In genomic region chr5:75941775-75942580, GRCm38 (mm10) we compare ENCODE assay signal across 18 mouse cellular contexts. TPM values are rescaled to one million over a fixed set of nuclear protein-coding genes. Genes with fewer than 3 reads are reported as not detected.
DNase-seq lines count a peak whose midpoint lies in the region; ATAC-seq and TF ChIP-seq lines count a peak whose summit lies in the region.
"Had no signal": no experiment of that assay in that cellular context is flagged by ENCODE, and none has a peak within 500 bp of the region (broad histone marks: within the 10 kb centered on the region; RNA-seq: fewer than 3 reads in every experiment).

No protein-coding gene starts in this region.

- TF ChIP-seq EP300 in lung, postnatal 0 days (IDR thresholded peaks at IDR 0.05), result peak; percentile 43

- H3K4me2 ChIP-seq in heart, embryonic 15.5 days, result no peak overlapping the region
- H3K4me2 ChIP-seq in lung, postnatal 0 days (replicated peaks; ENCODE audit: low read depth, low read length), result no peak overlapping the region
- H3K4me2 ChIP-seq in liver, embryonic 12.5 days, result no peak overlapping the region
- H3K4me2 ChIP-seq: embryonic facial prominence, embryonic 13.5 days; hindbrain, embryonic 12.5 days; limb, embryonic 13.5 days had no signal

- TF ChIP-seq CTCF in lung, postnatal 0 days (IDR thresholded peaks at IDR 0.05), result no peak

- no peak overlapping the region for H3K4me3 ChIP-seq in heart, embryonic 15.5 days
- no peak overlapping the region for H3K4me3 ChIP-seq in lung, postnatal 0 days (ENCODE audit: low read depth, low read length)
- H3K4me3 ChIP-seq in liver, embryonic 12.5 days, result no peak overlapping the region
- H3K4me3 ChIP-seq: embryonic facial prominence, embryonic 13.5 days; hindbrain, embryonic 12.5 days; limb, embryonic 13.5 days had no signal

- no peak for ATAC-seq in heart, embryonic 15.5 days (replicated peaks; ENCODE audit: insufficient number of reproducible peaks, insufficient read depth, low FRiP score, low read depth)
- peak; percentile 63 for ATAC-seq in lung, postnatal 0 days
- no peak for ATAC-seq in liver, embryonic 12.5 days
- ATAC-seq: forebrain, embryonic 14.5 days; liver, postnatal 0 days; Patski had no signal

- no peaks in the 10 kb centered on the region for H3K9me3 ChIP-seq in heart, embryonic 15.5 days (replicated peaks)
- H3K9me3 ChIP-seq in lung, postnatal 0 days (ENCODE audit: low read length), result no peaks in the 10 kb centered on the region
- H3K9me3 ChIP-seq in liver, embryonic 12.5 days (replicated peaks), result no peaks in the 10 kb centered on the region
- H3K9me3 ChIP-seq: embryonic facial prominence, embryonic 13.5 days; hindbrain, embryonic 12.5 days; limb, embryonic 13.5 days had no signal

- no peaks in the 10 kb centered on the region; the same call in 1 of the 2 replicates for H3K36me3 ChIP-seq in heart, embryonic 15.5 days
- H3K36me3 ChIP-seq in lung, postnatal 0 days (ENCODE audit: insufficient read depth, low read length), result no peaks in the 10 kb centered on the region
- H3K36me3 ChIP-seq in liver, embryonic 12.5 days, result no peaks in the 10 kb centered on the region
- H3K36me3 ChIP-seq: embryonic facial prominence, embryonic 13.5 days; hindbrain, embryonic 12.5 days; limb, embryonic 13.5 days had no signal

- H3K4me1 ChIP-seq in heart, embryonic 15.5 days (replicated peaks), result peaks cover 44% of the 10 kb centered on the region
- H3K4me1 ChIP-seq in lung, postnatal 0 days (ENCODE audit: insufficient read depth, low read depth, low read length), result peaks cover 7% of the 10 kb centered on the region; the same call in 1 of the 2 replicates
- H3K4me1 ChIP-seq in liver, embryonic 12.5 days, result peaks cover 10% of the 10 kb centered on the region
- H3K4me1 ChIP-seq: hindbrain, embryonic 12.5 days had no signal

- H3K9ac ChIP-seq in heart, embryonic 15.5 days, result no peak overlapping the region
- H3K9ac ChIP-seq in lung, postnatal 0 days (replicated peaks; ENCODE audit: low read depth), result no peak overlapping the region
- H3K9ac ChIP-seq in liver, embryonic 12.5 days, result no peak overlapping the region; the same call in 1 of the 2 replicates
- H3K9ac ChIP-seq: embryonic facial prominence, embryonic 13.5 days; hindbrain, embryonic 12.5 days; limb, embryonic 13.5 days; liver, postnatal 0 days had no signal

- DNase-seq in heart, postnatal 4 days, result no peak
- DNase-seq in lung, postnatal 0 days (ENCODE audit: low spot score), result no peak
- no peak for DNase-seq in lung, postnatal 10 days
- peak; percentile 78 for DNase-seq in ZHBTc4 (ENCODE audit: low read depth, low spot score)
- peak; percentile 44 for DNase-seq in embryo, embryonic 10.5 days (ENCODE audit: low spot score)
- DNase-seq: adrenal gland, adult 2 months; cerebellum, postnatal 10 days; gastrocnemius, postnatal 10 days; kidney, adult 11 months; liver, postnatal 0 days; thymus, postnatal 4 days had no signal

- 0 out of 2 replicates have a peak overlapping the region, but pooled peaks have one; percentile 3 for H3K27ac ChIP-seq in heart, embryonic 15.5 days
- no peak overlapping the region for H3K27ac ChIP-seq in lung, postnatal 0 days (ENCODE audit: low read length)
- H3K27ac ChIP-seq in liver, embryonic 12.5 days, result no peak overlapping the region
- H3K27ac ChIP-seq: embryonic facial prominence, embryonic 13.5 days; hindbrain, embryonic 12.5 days; limb, embryonic 13.5 days had no signal

- 79% methylated on average over 11 of the region's 11 CpGs for WGBS in heart, embryonic 15.5 days
- whole genome bisulfite sequencing in lung, postnatal 0 days, result 62% methylated on average over 11 of the region's 11 CpGs
- 73% methylated on average over 11 of the region's 11 CpGs for WGBS in liver, embryonic 12.5 days (ENCODE audit: insufficient replicate concordance)

- no peaks in the 10 kb centered on the region for H3K27me3 ChIP-seq in heart, embryonic 15.5 days
- H3K27me3 ChIP-seq in lung, postnatal 0 days (replicated peaks; ENCODE audit: insufficient read depth, low read length), result no peaks in the 10 kb centered on the region
- H3K27me3 ChIP-seq in liver, embryonic 12.5 days (replicated peaks), result 0 out of 2 replicates have a peak, but pooled peaks cover 5% of the 10 kb centered on the region
- H3K27me3 ChIP-seq: embryonic facial prominence, embryonic 13.5 days; hindbrain, embryonic 12.5 days; limb, embryonic 13.5 days; Patski had no signal

RNA-seq across cellular contexts. Expression of gene Kdr, which starts 36.3 kb away (rescaled TPM):
- 35.4 and 35.6 TPM in 2 replicates for polyA plus RNA-seq in heart, embryonic 15.5 days (2015; fragmentation: Nextera tagmentation; extraction: Ambion mirVana)
- total RNA-seq in heart, postnatal 4 days (2021), result 100 to 1,000 TPM; 115 to 119 TPM
- 46.4 and 69.4 TPM in 2 replicates for polyA plus RNA-seq in lung, postnatal 0 days (2015; fragmentation: Nextera tagmentation; extraction: Ambion mirVana)
- polyA plus RNA-seq in liver, embryonic 12.5 days (2016; fragmentation: Nextera tagmentation; extraction: Ambion mirVana), result 16.7 and 18.6 TPM in 2 replicates
- polyA plus RNA-seq: Patski had no signal

Comparison
In these comparisons a context has a peak if more than half of its experiments do, and no peak if none do; other contexts are left out.
1. DNase-seq: peak in ZHBTc4 (single experiment) and embryo, embryonic 10.5 days (single experiment); none in heart, postnatal 4 days (single experiment), lung, postnatal 0 days (single experiment) and lung, postnatal 10 days (single experiment).